Mouse (Mus musculus): ENCODE data around the gene Ccdc162. TPM values are rescaled to one million over a fixed set of nuclear protein-coding genes. Genes with fewer than 3 reads are reported as not detected.
"Not testable (repeated sequence)": the region's sequence is repeated elsewhere in the genome, so short reads cannot be mapped to it uniquely, and the experiment has no call there.

Ccdc162 gene
- polyA plus RNA-seq, 1 experiment from 2014 or later = 0.20 TPM

GRCm38 (mm10) chr10:41677396-41677795 is 39.0 kb downstream of the Ccdc162 start:
- no peak for DNase-seq
- no peak for TF ChIP-seq CTCF (IDR thresholded peaks at IDR 0.05; ENCODE audit: low read depth)
- no peak for ATAC-seq (ENCODE audit: insufficient read depth)
- Histone ChIP-seq H3K9ac (no peak overlapping the region), H3K4me2 (no peak overlapping the region), H3K27me3 (ENCODE audit: insufficient read depth, low read length) (no peaks in the 10 kb centered on the region), H3K4me1 (ENCODE audit: insufficient read depth) (peaks cover 6% of the 10 kb centered on the region; the same call in 1 of the 2 replicates), H3K36me3 (ENCODE audit: insufficient read depth) (no peaks in the 10 kb centered on the region), H3K9me3 (ENCODE audit: low read depth, low read length) (no peaks in the 10 kb centered on the region), H3K27ac (ENCODE audit: low read depth) (no peak overlapping the region), H3K4me3 (ENCODE audit: low read depth, low read length) (no peak overlapping the region)
- WGBS = 58% methylated on average over 8 of the region's 8 CpGs

- no peak overlapping the region for H3K4me3 ChIP-seq (ENCODE audit: low read depth, low read length)
- H3K4me2 ChIP-seq = no peak overlapping the region
- H3K9me3 ChIP-seq (ENCODE audit: low read depth, low read length) = no peaks in the 10 kb centered on the region
- H3K4me1 ChIP-seq (ENCODE audit: insufficient read depth) = peaks cover 6% of the 10 kb centered on the region; the same call in 1 of the 2 replicates
- no peaks in the 10 kb centered on the region for H3K27me3 ChIP-seq (ENCODE audit: insufficient read depth, low read length)
- ATAC-seq (ENCODE audit: insufficient read depth) (no peak), DNase-seq (no peak)
- no peaks in the 10 kb centered on the region for H3K36me3 ChIP-seq (ENCODE audit: insufficient read depth)
- 67% methylated on average over 6 of the region's 6 CpGs for WGBS
- 0 out of 2 replicates have a peak overlapping the region, but pooled peaks have one; percentile 24 for H3K27ac ChIP-seq (ENCODE audit: low read depth)
- no peak for TF ChIP-seq CTCF (IDR thresholded peaks at IDR 0.05; ENCODE audit: low read depth)
- no peak overlapping the region for H3K9ac ChIP-seq
Observed at GRCm38 (mm10) chr10:41676661-41677061, 39.8 kb downstream of the Ccdc162 start.

GRCm38 (mm10) chr10:41675842-41676571 is 40.4 kb downstream of the Ccdc162 start:
- Histone ChIP-seq H3K27ac (ENCODE audit: low read depth) (0 out of 2 replicates have a peak overlapping the region, but pooled peaks have one; percentile 24), H3K9ac (no peak overlapping the region), H3K27me3 (ENCODE audit: insufficient read depth, low read length) (no peaks in the 10 kb centered on the region), H3K4me2 (no peak overlapping the region), H3K4me3 (ENCODE audit: low read depth, low read length) (no peak overlapping the region), H3K4me1 (ENCODE audit: insufficient read depth) (peaks cover 6% of the 10 kb centered on the region; the same call in 1 of the 2 replicates), H3K9me3 (ENCODE audit: low read depth, low read length) (no peaks in the 10 kb centered on the region), H3K36me3 (ENCODE audit: insufficient read depth) (no peaks in the 10 kb centered on the region)
- DNase-seq (peak; percentile 57), ATAC-seq (ENCODE audit: insufficient read depth) (peak; percentile 43)
- 48% methylated on average over 6 of the region's 6 CpGs for WGBS
- no peak for TF ChIP-seq CTCF (IDR thresholded peaks at IDR 0.05; ENCODE audit: low read depth)

- TF ChIP-seq CTCF (IDR thresholded peaks at IDR 0.05; ENCODE audit: low read depth) = no peak
- H3K4me1 ChIP-seq (ENCODE audit: insufficient read depth) = peaks cover 6% of the 10 kb centered on the region; the same call in 1 of the 2 replicates
- no peaks in the 10 kb centered on the region for H3K27me3 ChIP-seq (ENCODE audit: insufficient read depth, low read length)
- H3K9ac ChIP-seq = no peak overlapping the region
- ATAC-seq (ENCODE audit: insufficient read depth) (peak; percentile 70), DNase-seq (peak; percentile 54)
- H3K27ac ChIP-seq (ENCODE audit: low read depth) = no peak overlapping the region
- no peaks in the 10 kb centered on the region for H3K9me3 ChIP-seq (ENCODE audit: low read depth, low read length)
- 17% methylated on average over 6 of the region's 6 CpGs for WGBS
- H3K4me2 ChIP-seq = no peak overlapping the region
- no peaks in the 10 kb centered on the region for H3K36me3 ChIP-seq (ENCODE audit: insufficient read depth)
- H3K4me3 ChIP-seq (ENCODE audit: low read depth, low read length) = no peak overlapping the region
Observed at GRCm38 (mm10) chr10:41675243-41675642, 41.2 kb downstream of the Ccdc162 start.

- H3K9ac ChIP-seq = no peak overlapping the region
- no peaks in the 10 kb centered on the region for H3K27me3 ChIP-seq (ENCODE audit: insufficient read depth, low read length)
- no peak for DNase-seq
- ATAC-seq (ENCODE audit: insufficient read depth) = no peak
- H3K4me1 ChIP-seq (ENCODE audit: insufficient read depth) = peaks cover 6% of the 10 kb centered on the region; the same call in 1 of the 2 replicates
- H3K4me3 ChIP-seq (ENCODE audit: low read depth, low read length) = no peak overlapping the region
- H3K27ac ChIP-seq (ENCODE audit: low read depth) = no peak overlapping the region
- WGBS = 56% methylated on average over 3 of the region's 3 CpGs
- TF ChIP-seq CTCF (IDR thresholded peaks at IDR 0.05; ENCODE audit: low read depth) = no peak
- H3K4me2 ChIP-seq = no peak overlapping the region
- H3K9me3 ChIP-seq (ENCODE audit: low read depth, low read length) = no peaks in the 10 kb centered on the region
- H3K36me3 ChIP-seq (ENCODE audit: insufficient read depth) = no peaks in the 10 kb centered on the region
Observed at GRCm38 (mm10) chr10:41674362-41674761, 42.1 kb downstream of the Ccdc162 start.

GRCm38 (mm10) chr10:41670196-41670595 is 46.2 kb downstream of the Ccdc162 start:
- H3K9me3 ChIP-seq (ENCODE audit: low read depth, low read length) = no peaks in the 10 kb centered on the region
- H3K27ac ChIP-seq (ENCODE audit: low read depth) = no peak overlapping the region
- no peak for TF ChIP-seq CTCF (IDR thresholded peaks at IDR 0.05; ENCODE audit: low read depth)
- H3K4me2 ChIP-seq = no peak overlapping the region
- H3K4me3 ChIP-seq (ENCODE audit: low read depth, low read length) = no peak overlapping the region
- WGBS = 76% methylated on average over 5 of the region's 5 CpGs
- no peaks in the 10 kb centered on the region for H3K4me1 ChIP-seq (ENCODE audit: insufficient read depth)
- ATAC-seq (ENCODE audit: insufficient read depth) (no peak), DNase-seq (no peak)
- no peaks in the 10 kb centered on the region for H3K36me3 ChIP-seq (ENCODE audit: insufficient read depth)
- no peaks in the 10 kb centered on the region for H3K27me3 ChIP-seq (ENCODE audit: insufficient read depth, low read length)
- no peak overlapping the region for H3K9ac ChIP-seq

GRCm38 (mm10) chr10:41665498-41665897 is 50.9 kb downstream of the Ccdc162 start:
- 83% methylated on average over 1 of the region's 1 CpGs for WGBS
- Histone ChIP-seq H3K4me3 (ENCODE audit: low read depth, low read length) (no peak overlapping the region), H3K9me3 (ENCODE audit: low read depth, low read length) (no peaks in the 10 kb centered on the region), H3K27me3 (ENCODE audit: insufficient read depth, low read length) (no peaks in the 10 kb centered on the region), H3K4me1 (ENCODE audit: insufficient read depth) (no peaks in the 10 kb centered on the region), H3K4me2 (no peak overlapping the region), H3K27ac (ENCODE audit: low read depth) (no peak overlapping the region), H3K36me3 (ENCODE audit: insufficient read depth) (no peaks in the 10 kb centered on the region), H3K9ac (no peak overlapping the region)
- no peak for ATAC-seq (ENCODE audit: insufficient read depth)
- TF ChIP-seq CTCF (IDR thresholded peaks at IDR 0.05; ENCODE audit: low read depth) = no peak
- DNase-seq = no peak

GRCm38 (mm10) chr10:41659671-41660070 is 56.8 kb downstream of the Ccdc162 start:
- not testable (repeated sequence) for DNase-seq; H3K4me3 ChIP-seq (ENCODE audit: low read depth, low read length); H3K27ac ChIP-seq (ENCODE audit: low read depth); H3K4me1 ChIP-seq (ENCODE audit: insufficient read depth); H3K9ac ChIP-seq; H3K4me2 ChIP-seq; ATAC-seq (ENCODE audit: insufficient read depth); H3K36me3 ChIP-seq (ENCODE audit: insufficient read depth); H3K9me3 ChIP-seq (ENCODE audit: low read depth, low read length); H3K27me3 ChIP-seq (ENCODE audit: insufficient read depth, low read length)
- 90% methylated on average over 6 of the region's 6 CpGs for WGBS

GRCm38 (mm10) chr10:41655684-41656083 is 60.8 kb downstream of the Ccdc162 start:
- not testable (repeated sequence) for H3K9ac ChIP-seq; H3K27ac ChIP-seq (ENCODE audit: low read depth); H3K4me3 ChIP-seq (ENCODE audit: low read depth, low read length); ATAC-seq (ENCODE audit: insufficient read depth); H3K9me3 ChIP-seq (ENCODE audit: low read depth, low read length); H3K36me3 ChIP-seq (ENCODE audit: insufficient read depth); DNase-seq; H3K4me2 ChIP-seq; H3K27me3 ChIP-seq (ENCODE audit: insufficient read depth, low read length)
- H3K4me1 ChIP-seq (ENCODE audit: insufficient read depth) = peaks cover 10% of the 10 kb centered on the region

Measured in lung, embryonic 14.5 days (tissue).